Mouse (Mus musculus): ENCODE results near the gene Jade3.

DNA sequence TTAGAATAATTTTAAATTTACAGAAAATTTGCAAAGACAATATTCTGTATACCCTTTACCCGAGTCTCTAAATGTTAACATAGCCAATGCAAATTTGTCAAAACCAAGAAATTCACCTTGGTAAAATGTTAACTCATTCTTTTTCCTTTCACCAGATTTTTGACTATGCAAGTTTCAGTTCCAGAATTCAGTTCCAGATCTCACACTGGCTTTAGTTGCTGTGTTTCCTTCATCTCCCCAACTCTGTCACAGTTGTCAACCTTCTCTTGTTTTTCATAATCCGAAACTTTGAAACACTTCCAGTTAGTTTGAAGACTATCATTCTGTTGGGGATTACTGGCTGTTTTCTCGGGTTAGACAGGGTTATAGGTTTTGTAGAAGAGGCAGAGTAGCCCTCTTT lies 38.5 kb upstream of the Jade3 start:
- TF ChIP-seq CTCF (IDR thresholded peaks at IDR 0.05; ENCODE audit: control insufficient read depth, insufficient read depth, low read length) (no peak), POLR2A (IDR thresholded peaks at IDR 0.05; ENCODE audit: borderline replicate concordance, control insufficient read depth, low read depth, low read length) (no peak)
